Mouse (Mus musculus) monocyte, adult 5-6 weeks (primary cell): Measurements from ENCODE around the gene Scyl1. TPM values are rescaled to one million over a fixed set of nuclear protein-coding genes. Genes with fewer than 3 reads are reported as not detected.

Source experiments
- ATAC-seq: fragments of 153-309, 156-312 bp; replicated peaks from 2 replicates; pipeline ENCODE4 v1.8.0; 2017; ENCODE audit warnings: mild to moderate bottlenecking; ENCODE audit not compliant: low TSS enrichment, insufficient number of reproducible peaks, severe bottlenecking, poor library complexity, low FRiP score
- total RNA-seq: library from RNA; stranded (forward); fragments of 200-1000, 200-491, 200-594 nt; gene quantifications from 3 replicates; pipeline ENCODE4 v1.2.3, GENCODE M21; 2017

Scyl1 gene
- total RNA-seq, 1 experiment from 2014 or later = 37.3 TPM

- ATAC-seq = no peak
Observed at GRCm38 (mm10) chr19:5728631-5729443, 42.4 kb downstream of the Scyl1 start.

DNA sequence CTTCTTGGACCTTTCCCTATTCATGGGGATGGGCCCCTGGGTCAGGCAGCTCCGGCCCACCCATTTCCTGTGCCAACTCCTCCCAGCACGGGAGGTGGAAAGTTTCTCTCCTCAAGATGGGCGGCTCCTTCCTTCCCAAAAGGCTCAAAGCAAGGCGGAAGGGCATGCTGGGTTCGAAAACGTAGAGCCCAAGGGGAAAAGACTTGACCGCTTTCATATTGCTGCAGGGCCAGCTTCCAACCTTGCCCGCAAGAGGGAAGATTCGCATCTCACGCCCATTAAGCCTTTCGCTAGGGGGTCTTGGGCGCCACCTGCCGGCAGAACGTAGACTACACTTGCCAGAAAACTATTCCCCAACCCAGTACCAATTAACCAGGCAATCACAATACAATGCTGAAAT lies 43.5 kb downstream of the Scyl1 start:
- peak; percentile 14 for ATAC-seq

GRCm38 (mm10) chr19:5726961-5727578 lies 44.1 kb downstream of the Scyl1 start:
- ATAC-seq = 0 out of 2 replicates have a peak, but pooled peaks have one; percentile 0

DNA sequence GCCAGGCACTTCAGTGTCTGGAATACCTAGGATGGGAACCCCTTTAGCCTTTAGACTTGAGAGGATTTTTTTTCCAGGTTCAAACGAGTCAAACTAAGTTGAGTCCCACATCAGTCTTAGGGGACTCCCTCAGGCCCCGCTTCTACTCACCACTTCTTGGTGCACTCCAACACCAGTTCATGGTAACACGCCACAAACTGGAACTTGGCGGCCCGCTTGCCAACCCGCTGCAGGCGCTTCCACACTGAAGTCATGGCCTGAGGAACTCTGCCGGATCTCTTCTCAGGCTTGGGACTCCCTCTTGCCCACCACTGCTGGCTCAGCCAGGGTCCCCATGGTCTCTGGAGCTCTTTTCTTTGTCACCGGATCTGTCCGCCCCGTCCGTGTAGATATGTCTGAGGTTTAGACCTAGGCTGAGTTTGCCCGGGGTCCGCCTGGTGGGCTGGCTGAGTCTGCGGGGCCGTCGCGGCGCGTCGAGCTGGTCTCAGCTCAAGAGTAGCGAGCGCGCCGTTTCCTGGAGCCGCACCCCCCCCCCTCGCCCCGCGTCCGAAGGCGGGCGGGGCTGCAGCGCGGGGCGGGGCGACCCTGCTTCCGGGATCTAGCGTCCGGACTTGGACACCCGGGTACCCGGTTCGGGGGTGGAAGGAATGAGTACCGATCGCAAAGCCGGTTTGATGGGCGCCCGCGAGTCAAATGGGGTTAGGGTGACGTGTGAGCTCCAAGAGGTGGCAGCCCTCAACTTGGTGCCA lies 45.3 kb downstream of the Scyl1 start, which contains the start of gene Ehbp1l1:
Gene Ehbp1l1, minus strand, starts transcription at position 551 of the 749 bp plus-strand sequence.
- no peak for ATAC-seq

DNA sequence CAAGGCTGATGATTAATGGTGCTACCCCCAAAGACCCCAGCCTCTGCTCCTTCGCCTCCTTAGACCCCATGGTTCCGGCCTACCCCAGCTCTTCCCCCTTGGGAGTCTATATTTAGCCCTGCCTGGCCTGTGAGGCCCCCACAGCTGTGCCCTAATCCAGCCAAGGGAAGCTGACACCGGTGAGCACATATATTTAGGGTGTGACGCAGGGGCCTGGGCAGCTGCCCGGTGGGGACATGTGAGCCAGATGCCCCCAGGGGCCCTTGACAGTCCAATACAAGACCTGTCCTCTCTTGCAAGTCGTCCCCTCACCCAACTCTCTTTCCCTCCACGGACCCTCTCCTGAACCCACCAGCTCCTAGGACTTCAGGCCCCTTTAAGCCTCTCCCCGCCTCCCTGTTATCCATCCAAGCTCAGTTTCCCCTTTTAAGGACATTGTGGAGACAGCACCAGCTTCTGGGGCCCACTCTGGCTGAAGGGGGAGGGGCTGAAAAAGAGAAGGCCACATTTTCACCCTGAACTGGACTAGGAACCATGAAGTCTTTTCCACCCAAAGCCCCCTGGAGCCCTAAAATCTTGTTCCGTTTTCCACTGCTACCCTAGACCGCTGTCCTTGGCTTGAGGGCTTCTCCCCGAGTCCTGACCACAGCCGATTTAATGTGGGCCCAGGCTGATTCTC lies 46.1 kb downstream of the Scyl1 start:
- ATAC-seq = no peak

DNA sequence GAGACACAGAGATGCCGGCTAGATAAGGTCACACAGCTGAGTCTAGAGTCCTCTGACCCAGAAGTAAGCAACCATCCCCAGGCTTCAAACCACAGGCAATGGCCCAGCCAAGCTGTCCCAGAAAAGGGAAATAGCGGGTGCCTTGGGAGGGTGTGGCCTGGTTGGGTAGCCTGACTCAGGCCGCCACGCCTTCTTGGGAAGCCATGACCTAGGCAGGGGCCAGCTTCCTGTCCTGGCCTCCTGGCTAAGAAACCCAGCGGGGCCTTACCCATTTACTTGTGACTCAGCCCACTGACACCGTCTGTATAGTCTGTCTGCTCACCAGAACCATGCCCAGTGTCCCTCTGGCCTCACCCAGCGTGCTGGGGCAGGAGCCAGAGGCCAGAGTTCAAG lies 46.7 kb downstream of the Scyl1 start:
- ATAC-seq = peak; percentile 65

GRCm38 (mm10) chr19:5723934-5724548 lies 47.2 kb downstream of the Scyl1 start:
- no peak for ATAC-seq

DNA sequence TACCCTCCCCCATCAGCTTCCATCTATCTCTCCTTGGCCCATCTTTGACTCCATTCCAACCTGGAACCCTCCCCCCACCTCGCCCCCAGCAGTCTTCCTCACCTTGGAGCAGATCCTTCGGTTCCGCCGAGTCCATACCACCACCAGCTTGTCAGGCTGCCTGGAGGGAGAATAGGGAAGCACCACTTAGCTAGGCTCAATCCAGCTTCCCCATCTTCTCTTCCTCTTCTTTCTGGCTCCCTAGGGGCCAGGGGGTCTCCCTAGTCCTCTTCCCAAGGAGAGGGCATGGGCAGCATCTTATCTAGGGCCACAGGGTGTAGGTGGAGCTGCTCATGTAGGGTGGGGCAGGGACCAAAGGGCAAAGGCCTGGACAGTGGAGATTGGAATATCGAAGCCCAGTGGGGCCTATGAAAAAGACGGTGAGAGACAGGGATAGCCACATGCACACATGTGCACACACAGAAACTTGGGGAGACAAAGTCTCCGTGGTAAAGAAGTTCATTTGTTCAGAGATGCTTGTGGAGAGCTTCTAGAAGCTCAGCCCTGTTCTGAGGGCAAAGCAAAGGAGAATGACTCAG lies 48.3 kb downstream of the Scyl1 start:
- ATAC-seq = no peak

DNA sequence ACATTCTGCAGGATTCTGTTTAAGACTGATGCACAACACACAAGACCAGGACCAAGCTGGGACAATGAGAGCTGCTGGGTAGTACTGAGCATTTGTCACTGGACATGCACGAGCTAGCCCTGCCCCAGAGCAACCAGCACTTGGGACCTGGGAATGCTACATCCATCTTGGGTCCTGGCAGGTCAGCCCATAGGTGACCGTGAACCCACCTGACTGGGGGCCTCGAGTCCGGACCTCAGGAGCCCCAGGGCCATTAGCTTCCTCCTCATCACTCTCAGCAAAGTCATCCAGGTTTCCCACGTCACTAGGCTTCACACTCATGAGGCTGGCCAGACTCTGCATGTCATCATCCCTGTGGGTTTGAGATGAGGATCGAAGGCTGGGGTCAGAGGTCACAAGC lies 50.0 kb downstream of the Scyl1 start:
- ATAC-seq = no peak

GRCm38 (mm10) chr19:5716955-5717354 lies 54.3 kb downstream of the Scyl1 start:
- ATAC-seq = no peak

- ATAC-seq = no peak
Observed at GRCm38 (mm10) chr19:5715793-5716688, 55.2 kb downstream of the Scyl1 start.

DNA sequence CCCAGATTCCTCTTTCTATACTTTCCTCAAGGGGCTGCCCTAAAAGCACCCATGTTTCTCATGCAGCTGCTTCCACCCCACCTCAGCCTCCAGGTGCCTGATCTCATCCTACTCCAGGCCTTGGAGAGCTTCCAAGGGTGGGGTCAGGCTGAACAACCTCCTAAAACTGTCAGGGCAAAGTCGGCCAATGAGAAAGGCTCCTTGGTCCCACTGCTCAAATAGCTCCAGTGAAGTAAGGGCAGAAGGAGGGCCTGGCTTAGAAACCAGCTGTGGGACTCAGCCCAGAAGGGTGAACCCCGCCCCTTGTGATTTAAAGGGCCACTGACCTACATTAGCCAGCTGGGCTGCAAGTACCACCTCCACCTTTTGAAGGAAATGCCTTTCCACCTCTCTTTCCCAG lies 57.5 kb downstream of the Scyl1 start:
- peak; percentile 23; the same call in 1 of the 2 replicates for ATAC-seq

DNA sequence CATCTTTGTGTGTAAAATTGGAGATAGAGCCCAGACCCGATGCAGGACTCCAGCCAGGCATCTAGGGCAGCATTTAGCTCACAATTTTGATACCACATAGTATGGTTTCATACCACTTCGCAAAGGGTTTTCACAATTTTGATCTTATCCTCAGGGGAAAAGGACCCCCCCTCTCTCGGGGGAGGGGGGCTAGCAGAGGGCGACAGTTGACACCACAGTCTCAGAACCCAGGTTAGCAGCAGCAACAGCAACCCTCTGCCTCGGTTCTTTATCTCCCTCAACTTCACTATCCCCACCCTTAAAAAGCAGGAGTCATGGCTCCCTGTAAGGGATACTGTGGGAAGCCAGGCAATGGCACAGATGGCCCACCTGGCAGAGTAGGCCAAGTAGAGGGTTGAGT lies 58.0 kb downstream of the Scyl1 start:
- no peak for ATAC-seq

DNA sequence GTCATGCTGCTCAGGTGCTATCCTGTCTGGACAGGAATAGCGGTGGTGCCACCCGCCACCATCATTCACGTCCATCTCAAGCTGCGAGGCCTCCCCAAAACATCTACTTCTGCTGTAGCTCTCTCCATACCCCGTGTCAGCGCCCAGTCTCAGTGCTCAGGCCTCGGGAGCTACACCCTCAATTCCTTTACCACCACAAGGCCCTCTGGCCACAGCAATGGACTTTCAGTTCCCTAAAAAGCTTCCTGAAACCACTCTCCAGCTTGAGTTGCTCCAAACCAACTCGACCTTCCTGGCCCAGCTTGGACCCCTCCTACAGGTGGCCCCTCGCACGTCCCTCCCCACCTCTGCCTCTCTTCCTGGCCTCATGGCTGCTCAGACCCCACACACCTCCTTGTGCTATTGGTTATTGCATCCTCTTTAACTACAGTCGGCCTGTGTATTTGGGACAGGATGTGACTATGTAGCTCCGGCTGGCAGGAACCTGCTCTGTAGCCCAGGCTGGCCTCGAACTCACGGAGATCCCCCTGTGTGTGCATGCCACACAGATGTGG lies 59.2 kb downstream of the Scyl1 start:
- peak; percentile 84 for ATAC-seq

DNA sequence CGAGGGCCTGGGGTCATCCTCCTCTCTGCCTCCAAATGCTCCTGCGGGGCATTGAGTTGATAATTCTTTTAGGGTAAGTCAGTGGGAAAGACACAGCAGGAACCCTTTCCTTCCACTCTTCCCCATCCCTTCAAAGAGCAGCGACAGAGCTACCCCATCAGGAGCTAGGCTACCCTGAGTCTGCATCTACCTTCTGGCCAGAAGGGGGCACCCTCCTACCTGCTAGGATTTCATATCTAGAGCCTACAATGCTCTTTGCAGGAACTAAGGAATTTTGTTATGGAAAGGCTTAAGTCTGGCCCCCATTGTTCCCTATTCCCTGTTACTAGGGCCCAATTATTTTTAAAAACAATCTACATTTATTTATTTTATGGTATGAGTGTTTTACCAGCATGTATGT lies 60.0 kb downstream of the Scyl1 start:
- ATAC-seq = no peak

GRCm38 (mm10) chr19:5710581-5710980 lies 60.6 kb downstream of the Scyl1 start:
- no peak for ATAC-seq

- no peak for ATAC-seq
Observed at GRCm38 (mm10) chr19:5710068-5710467, 61.2 kb downstream of the Scyl1 start.
